7 mouse cellular contexts compared by ENCODE assay signal in the genomic region with DNA sequence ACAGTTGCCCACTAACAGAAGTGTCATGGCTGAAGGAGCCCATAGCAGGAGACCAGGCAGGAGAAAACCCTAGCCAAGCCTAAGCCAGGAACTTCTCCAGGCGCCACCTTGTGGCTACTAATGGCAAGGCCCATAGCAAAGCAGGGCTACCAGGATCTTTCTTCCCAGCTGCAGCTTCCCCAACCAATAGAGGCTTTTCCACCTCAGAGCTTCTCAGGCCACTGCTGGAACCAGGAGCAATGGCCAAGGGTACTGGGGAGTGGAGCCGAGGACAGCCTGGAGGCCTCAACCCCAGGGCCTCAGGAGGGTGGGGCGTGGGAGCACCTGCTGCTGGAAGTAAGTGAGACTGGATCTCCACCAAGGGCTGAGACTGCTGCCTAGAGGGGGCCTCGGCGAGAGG. TPM values are rescaled to one million over a fixed set of nuclear protein-coding genes. Genes with fewer than 3 reads are reported as not detected.
DNase-seq lines count a peak whose midpoint lies in the region; ATAC-seq and TF ChIP-seq lines count a peak whose summit lies in the region.

No protein-coding gene starts in this region.

- no peak overlapping the region for H3K4me3 ChIP-seq in left cerebral cortex, adult 2 months

- peak; percentile 89 for TF ChIP-seq CTCF in left cerebral cortex, adult 2 months (IDR thresholded peaks at IDR 0.05)

- peak; percentile 89 for DNase-seq in ZHBTc4 (ENCODE audit: low read depth, low spot score)
- DNase-seq in cerebellum, postnatal 25 days, result peak; percentile 82 to 86
- DNase-seq in gastrocnemius, adult 18-20 months (ENCODE audit: low spot score), result peak; percentile 63
- peak; percentile 77 for DNase-seq in induced T-regulatory cell, adult 2 months (ENCODE audit: low read depth)
- peak; percentile 60 to 70 for DNase-seq in left cerebral cortex, adult 2 months (ENCODE audit: extremely low spot score in 1 of 2, low spot score in 2 of 2)
- peak; percentile 70 for DNase-seq in right cerebral cortex, postnatal 14 days

- H3K27ac ChIP-seq in left cerebral cortex, adult 2 months, result no peak overlapping the region

- intact Hi-C loops in left cerebral cortex, adult 2 months (cut with DNase I), result no loop called here

- peak; percentile 82 for ATAC-seq in megakaryocyte, adult 5-6 weeks (ENCODE audit: poor library complexity, severe bottlenecking)

RNA-seq across cellular contexts. Expression of gene Rnf34, which starts 31.5 kb away (rescaled TPM):
- total RNA-seq in gastrocnemius, adult 18-20 months (2021), result 10 to 100 TPM; 17.6 to 20.7 TPM
- total RNA-seq in left cerebral cortex, adult 2 months (2021), result 10 to 100 TPM; 51.5 to 56.3 TPM
- total RNA-seq in megakaryocyte, adult 5-6 weeks (2015), result 10.5 and 13.5 TPM in 2 replicates
- total RNA-seq in megakaryocyte, adult 5-6 weeks (2017), result 25.2 and 25.3 TPM in 2 replicates
